Mouse (Mus musculus) intestine, postnatal 0 days (tissue): Measurements from ENCODE around the gene Mfn2. TPM values are rescaled to one million over a fixed set of nuclear protein-coding genes. Genes with fewer than 3 reads are reported as not detected.

Source experiments
- ATAC-seq: fragments of 200-750 bp; cut with Nextera tagmentation; 2 replicates; pipeline ENCODE4 v1.8.0; 2017; ENCODE audit warnings: mild to moderate bottlenecking, moderate TSS enrichment, moderate library complexity
- H3K27ac ChIP-seq: fragments of 300-500 bp; sonication (generic); 2 replicates; pipeline ENCODE4 v1.5.1; 2014; ENCODE audit warnings: mild to moderate bottlenecking, low read depth, low read length, moderate library complexity
- H3K27me3 ChIP-seq: fragments of 300-500 bp; sonication (generic); replicated peaks from 2 replicates; pipeline ENCODE4 v1.6.1; 2014; ENCODE audit warnings: low read length, mixed read lengths; ENCODE audit not compliant: control insufficient read depth, insufficient read depth
- H3K36me3 ChIP-seq: fragments of 300-500 bp; sonication (generic); 2 replicates; pipeline ENCODE4 v1.6.1; 2014; ENCODE audit warnings: mild to moderate bottlenecking, moderate library complexity; ENCODE audit not compliant: control insufficient read depth, insufficient read depth
- H3K4me1 ChIP-seq: fragments of 300-500 bp; sonication (generic); replicated peaks from 2 replicates; pipeline ENCODE4 v1.6.1; 2014; ENCODE audit warnings: antibody characterized with exemption, low read length, mixed read lengths; ENCODE audit not compliant: control insufficient read depth, insufficient read depth
- H3K4me2 ChIP-seq: fragments of 300-500 bp; sonication (generic); replicated peaks from 2 replicates; pipeline ENCODE4 v1.6.1; 2014; ENCODE audit warnings: low read depth, mild to moderate bottlenecking, moderate library complexity
- H3K4me3 ChIP-seq: fragments of 300-500 bp; sonication (generic); 2 replicates; pipeline ENCODE4 v1.5.1; 2014; ENCODE audit warnings: low read depth, low read length
- H3K9ac ChIP-seq: fragments of 300-500 bp; sonication (generic); 2 replicates; pipeline ENCODE4 v1.6.1; 2014; ENCODE audit warnings: mild to moderate bottlenecking, low read depth, low read length
- H3K9me3 ChIP-seq: fragments of 300-500 bp; sonication (generic); 2 replicates; pipeline ENCODE4 v1.6.1; 2016; ENCODE audit warnings: mixed run types; ENCODE audit not compliant: control insufficient read depth
- CTCF ChIP-seq: sonication (generic); IDR thresholded peaks from 2 replicates; pipeline ENCODE4 v1.5.1; 2016; ENCODE audit warnings: low read depth, mild to moderate bottlenecking, control low read depth, antibody characterized with exemption, moderate library complexity
- WGBS: fragments of 180-500 bp; shearing (Covaris S2); extraction: QIAGEN DNeasy Blood & Tissue Kit; methylation state at CpG from one replicate; pipeline ENCODE4 v1.1.7; 2014; 5-methylcytosine and 5-hydroxymethylcytosine counted together
- polyA plus RNA-seq: library from polyadenylated mRNA; unstranded; fragments of >200 nt; fragmentation: Nextera tagmentation; extraction: Ambion mirVana; gene quantifications from 2 replicates; pipeline ENCODE4 v1.2.1, GENCODE M21; 2015

Mfn2 gene
- 44.2 and 46.9 TPM in 2 replicates for polyA plus RNA-seq

- under 1% methylated on average over 57 of the region's 59 CpGs for WGBS
Measured at GRCm38 (mm10) chr4:147904313-147905089, at the start of gene Mfn2. Gene Mfn2, minus strand, starts transcription at chr4:147904704.

GRCm38 (mm10) chr4:147953590-147953989 lies 49.1 kb upstream of the Mfn2 start:
- H3K9me3 ChIP-seq: no peaks in the 10 kb centered on the region
- H3K4me2 ChIP-seq: no peak overlapping the region
- H3K4me3 ChIP-seq: no peak overlapping the region
- H3K27ac ChIP-seq: no peak overlapping the region
- H3K9ac ChIP-seq: no peak overlapping the region
- WGBS: 9% methylated on average over 4 of the region's 4 CpGs
- TF ChIP-seq CTCF: peak; percentile 77
- no peaks in the 10 kb centered on the region for H3K27me3 ChIP-seq
- H3K4me1 ChIP-seq: no peaks in the 10 kb centered on the region
- no peak for ATAC-seq
- H3K36me3 ChIP-seq: no peaks in the 10 kb centered on the region; the same call in 1 of the 2 replicates

More at GRCm38 (mm10) chr4:147904313-147905089, at the start of gene Mfn2:
- Histone ChIP-seq H3K4me3 (peak within 1 kb of the TSS; percentile 98), H3K4me2 (peak within 1 kb of the TSS; percentile 76), H3K36me3 (peaks cover 22% of the 10 kb centered on the region), H3K9me3 (no peaks in the 10 kb centered on the region), H3K27ac (peak within 1 kb of the TSS; percentile 90), H3K27me3 (no peaks in the 10 kb centered on the region), H3K9ac (peak within 1 kb of the TSS; percentile 89), H3K4me1 (0 out of 2 replicates have a peak, but pooled peaks cover 10% of the 10 kb centered on the region)
- peak; percentile 70 for ATAC-seq
- TF ChIP-seq CTCF: no peak

- peaks cover 40% of the 10 kb centered on the region for H3K36me3 ChIP-seq
- no peak overlapping the region for H3K27ac ChIP-seq
- ATAC-seq: no peak
Measured at GRCm38 (mm10) chr4:147947511-147947910, 43.0 kb upstream of the Mfn2 start.

GRCm38 (mm10) chr4:147943005-147943404 lies 38.5 kb upstream of the Mfn2 start:
- no peak for TF ChIP-seq CTCF
- peak; percentile 22; the same call in 1 of the 2 replicates for ATAC-seq
- H3K4me3 ChIP-seq: no peak overlapping the region

More at GRCm38 (mm10) chr4:147947511-147947910, 43.0 kb upstream of the Mfn2 start:
- H3K4me3 ChIP-seq: no peak overlapping the region
- WGBS: 39% methylated on average over 2 of the region's 2 CpGs
- no peaks in the 10 kb centered on the region for H3K27me3 ChIP-seq
- H3K9ac ChIP-seq: no peak overlapping the region
- no peak overlapping the region for H3K4me2 ChIP-seq
- H3K4me1 ChIP-seq: no peaks in the 10 kb centered on the region; the same call in 1 of the 2 replicates
- no peaks in the 10 kb centered on the region for H3K9me3 ChIP-seq
- TF ChIP-seq CTCF: no peak

GRCm38 (mm10) chr4:147941045-147942020 lies 36.8 kb upstream of the Mfn2 start:
- Histone ChIP-seq H3K27me3 (no peaks in the 10 kb centered on the region), H3K9me3 (no peaks in the 10 kb centered on the region), H3K4me2 (peak overlapping the region; percentile 91), H3K4me1 (peaks cover 11% of the 10 kb centered on the region), H3K27ac (peak overlapping the region; percentile 94), H3K4me3 (peak overlapping the region; percentile 93), H3K36me3 (peaks cover 24% of the 10 kb centered on the region), H3K9ac (peak overlapping the region; percentile 86)
- peak; percentile 75 for ATAC-seq
- no peak for TF ChIP-seq CTCF
- WGBS: 4% methylated on average over 81 of the region's 88 CpGs

More at GRCm38 (mm10) chr4:147943005-147943404, 38.5 kb upstream of the Mfn2 start:
- Histone ChIP-seq H3K36me3 (peaks cover 40% of the 10 kb centered on the region), H3K4me1 (peaks cover 9% of the 10 kb centered on the region; the same call in 1 of the 2 replicates), H3K9me3 (no peaks in the 10 kb centered on the region), H3K9ac (no peak overlapping the region), H3K27ac (no peak overlapping the region), H3K4me2 (peak overlapping the region; percentile 91), H3K27me3 (no peaks in the 10 kb centered on the region)
- WGBS: 70% methylated on average over 1 of the region's 1 CpGs

- peak; percentile 69 for ATAC-seq
- Histone ChIP-seq H3K27me3 (no peaks in the 10 kb centered on the region), H3K9me3 (no peaks in the 10 kb centered on the region), H3K27ac (peak within 1 kb of the TSS; percentile 94), H3K4me1 (peaks cover 11% of the 10 kb centered on the region), H3K4me3 (peak within 1 kb of the TSS; percentile 93), H3K4me2 (peak within 1 kb of the TSS; percentile 91), H3K36me3 (peaks cover 18% of the 10 kb centered on the region), H3K9ac (peak within 1 kb of the TSS; percentile 86)
- WGBS: under 1% methylated on average over 32 of the region's 35 CpGs
- peak; percentile 26 for TF ChIP-seq CTCF
Measured at GRCm38 (mm10) chr4:147940576-147941044, 36.1 kb upstream of the Mfn2 start, which contains the start of gene 2510039O18Rik. Gene 2510039O18Rik, plus strand, starts transcription at chr4:147940895.
